21 mouse cellular contexts compared by ENCODE assay signal in genomic region chr15:96098821-96099220, GRCm38 (mm10).
"Had no signal": no experiment of that assay in that cellular context is flagged by ENCODE, and none has a peak within 500 bp of the region (broad histone marks: within the 10 kb centered on the region; RNA-seq: fewer than 3 reads in every experiment).

No protein-coding gene starts in this region.

- H3K4me1 ChIP-seq: midbrain, embryonic 12.5 days; midbrain, embryonic 15.5 days; neural tube, embryonic 15.5 days; stomach, embryonic 15.5 days had no signal

- H3K4me3 ChIP-seq: layer of hippocampus, adult 2 months; left cerebral cortex, adult 2 months; limb, embryonic 12.5 days; limb, embryonic 15.5 days; midbrain, embryonic 12.5 days; midbrain, embryonic 15.5 days; neural tube, embryonic 12.5 days; neural tube, embryonic 15.5 days; stomach, embryonic 15.5 days had no signal

- H3K36me3 ChIP-seq: limb, embryonic 12.5 days; limb, embryonic 15.5 days; midbrain, embryonic 12.5 days; midbrain, embryonic 15.5 days; neural tube, embryonic 12.5 days; neural tube, embryonic 15.5 days; stomach, embryonic 15.5 days had no signal

- DNase-seq: kidney, adult 9 months; kidney, postnatal 25 days; layer of hippocampus, postnatal 36 days; left cerebral cortex, postnatal 4 days; liver, postnatal 0 days; lung, embryonic 14.5 days; right cerebral cortex, adult 18-20 months; right cerebral cortex, postnatal 14 days; spleen, adult 18-20 months; thymus, postnatal 25 days had no signal

- H3K9ac ChIP-seq: limb, embryonic 12.5 days; limb, embryonic 15.5 days; liver, embryonic 14.5 days; liver, postnatal 0 days; lung, embryonic 14.5 days; midbrain, embryonic 12.5 days; midbrain, embryonic 15.5 days; neural tube, embryonic 12.5 days; neural tube, embryonic 15.5 days; stomach, embryonic 15.5 days had no signal

- H3K27ac ChIP-seq: layer of hippocampus, adult 2 months; left cerebral cortex, adult 2 months; limb, embryonic 12.5 days; limb, embryonic 15.5 days; liver, embryonic 14.5 days; macrophage; midbrain, embryonic 12.5 days; midbrain, embryonic 15.5 days; neural tube, embryonic 12.5 days; neural tube, embryonic 15.5 days; stomach, embryonic 15.5 days had no signal

- H3K27me3 ChIP-seq: limb, embryonic 12.5 days; limb, embryonic 15.5 days; midbrain, embryonic 12.5 days; midbrain, embryonic 15.5 days; neural tube, embryonic 12.5 days; neural tube, embryonic 15.5 days; stomach, embryonic 15.5 days had no signal
